Mouse (Mus musculus) olfactory bulb, adult 2 months (tissue): ENCODE measurements around the gene Slc46a3.

Source experiments
- CTCF ChIP-seq: fragments of 200-500 bp; IDR thresholded peaks from 2 replicates; pipeline ENCODE4 v1.5.1; 2012; ENCODE audit warnings: low read depth, mild to moderate bottlenecking, low read length, moderate library complexity; ENCODE audit not compliant: insufficient read depth
- POLR2A ChIP-seq: fragments of 200-500 bp; IDR thresholded peaks from 2 replicates; pipeline ENCODE4 v1.6.1; 2012; ENCODE audit warnings: mild to moderate bottlenecking, low read depth, low read length, moderate library complexity; ENCODE audit not compliant: insufficient read depth

GRCm38 (mm10) chr5:147828846-147829245 is 65.8 kb downstream of the Slc46a3 start:
- TF ChIP-seq POLR2A (no peak), CTCF (no peak)
